Mouse (Mus musculus) intestine, embryonic 16.5 days (tissue): Measurements from ENCODE around the gene Wdr59. TPM values are rescaled to one million over a fixed set of nuclear protein-coding genes. Genes with fewer than 3 reads are reported as not detected.

Experiments
- ATAC-seq: fragments of 200-750 bp; cut with Nextera tagmentation; 2 replicates; pipeline ENCODE4 v1.8.0; 2017; ENCODE audit warnings: moderate TSS enrichment, moderate library complexity
- H3K27ac ChIP-seq: fragments of 300-500 bp; sonication (generic); 2 replicates; pipeline ENCODE4 v1.5.1; 2014; ENCODE audit warnings: mild to moderate bottlenecking, low read length
- H3K27me3 ChIP-seq: fragments of 300-500 bp; sonication (generic); replicated peaks from 2 replicates; pipeline ENCODE4 v1.6.1; 2014; ENCODE audit warnings: low read length, control low read depth, mixed read lengths; ENCODE audit not compliant: control insufficient read depth, insufficient read depth
- H3K36me3 ChIP-seq: fragments of 300-500 bp; sonication (generic); 2 replicates; pipeline ENCODE4 v1.6.1; 2014; ENCODE audit warnings: low read length, control low read depth; ENCODE audit not compliant: control insufficient read depth, insufficient read depth
- H3K4me1 ChIP-seq: fragments of 300-500 bp; sonication (generic); 2 replicates; pipeline ENCODE4 v1.6.1; 2014; ENCODE audit warnings: low read length, control low read depth, mixed read lengths; ENCODE audit not compliant: control insufficient read depth, insufficient read depth
- H3K4me2 ChIP-seq: fragments of 300-500 bp; sonication (generic); 2 replicates; pipeline ENCODE4 v1.6.1; 2014; ENCODE audit warnings: low read depth, low read length, control low read depth
- H3K4me3 ChIP-seq: fragments of 300-500 bp; sonication (generic); 2 replicates; pipeline ENCODE4 v1.5.1; 2014; ENCODE audit warnings: mild to moderate bottlenecking, low read length
- H3K9ac ChIP-seq: fragments of 300-500 bp; sonication (generic); 2 replicates; pipeline ENCODE4 v1.6.1; 2014; ENCODE audit warnings: low read depth, low read length
- H3K9me3 ChIP-seq: fragments of 300-500 bp; sonication (generic); 2 replicates; pipeline ENCODE4 v1.6.1; 2016; ENCODE audit warnings: low read length, control low read depth; ENCODE audit not compliant: control insufficient read depth
- WGBS: fragments of 180-500 bp; shearing (Covaris S2); extraction: QIAGEN DNeasy Blood & Tissue Kit; methylation state at CpG from one replicate; pipeline ENCODE4 v1.1.7; 2014; 5-methylcytosine and 5-hydroxymethylcytosine counted together
- microRNA-seq: library from miRNA; unstranded; fragments of <30 nt; microRNA quantifications from one replicate; pipeline ENCODE4, GENCODE M21; 2016
- polyA plus RNA-seq: library from polyadenylated mRNA; unstranded; fragments of >200 nt; fragmentation: Nextera tagmentation; extraction: Ambion mirVana; gene quantifications from 2 replicates; pipeline ENCODE4 v1.2.1, GENCODE M21; 2015

Gene Wdr59
- polyA plus RNA-seq, 1 experiment from 2014 or later: 4.4 TPM

DNA sequence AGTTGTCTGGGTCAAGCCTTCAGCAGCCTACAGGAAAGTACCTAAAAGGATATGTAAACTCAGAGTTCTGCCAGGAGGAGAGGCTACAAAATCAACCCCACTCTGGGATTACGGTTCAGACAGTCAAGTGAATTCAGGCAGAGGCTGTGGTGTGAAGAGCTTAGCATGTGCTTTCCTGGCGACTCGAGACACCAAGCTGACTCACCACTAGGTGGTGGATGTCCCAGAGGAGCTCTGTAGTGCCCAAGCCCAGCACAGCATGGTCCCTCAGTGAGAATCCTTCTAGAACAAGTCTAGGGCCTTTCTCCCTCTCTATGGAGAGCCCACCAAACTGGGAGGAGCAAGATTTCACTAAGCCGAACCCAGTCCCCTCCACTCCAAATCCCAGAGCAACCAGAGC is 118.5 kb downstream of the Wdr59 start:
- no peak overlapping the region for H3K4me2 ChIP-seq
- no peaks in the 10 kb centered on the region for H3K4me1 ChIP-seq
- no peaks in the 10 kb centered on the region for H3K36me3 ChIP-seq
- ATAC-seq: no peak; the same call in 1 of the 2 replicates
- no peak overlapping the region for H3K27ac ChIP-seq
- 37% methylated on average over 4 of the region's 4 CpGs for WGBS
- H3K9me3 ChIP-seq: no peaks in the 10 kb centered on the region
- no peak overlapping the region for H3K9ac ChIP-seq
- H3K27me3 ChIP-seq: no peaks in the 10 kb centered on the region
- no peak overlapping the region for H3K4me3 ChIP-seq

Small RNAs within 50 kb of the gene (microRNA-seq; reads per million reads assigned to microRNA genes)
- not detected for gene Mir1957b

Other genes with a start within 250 kb of the Wdr59 start
- gene Rfwd3, start 221.9 kb downstream of the Wdr59 start, polyA plus RNA-seq: 44.7 and 46.4 TPM in 2 replicates
- gene Mlkl, start 183.9 kb downstream of the Wdr59 start, polyA plus RNA-seq: 3.2 and 3.5 TPM in 2 replicates
- 0.91 and 1.1 TPM in 2 replicates for gene Fa2h, start 128.3 kb downstream of the Wdr59 start, polyA plus RNA-seq
- 11.0 and 13.1 TPM in 2 replicates for gene Znrf1, start 14.0 kb upstream of the Wdr59 start, polyA plus RNA-seq
- gene Ldhd, start 108.3 kb upstream of the Wdr59 start, polyA plus RNA-seq: 2.7 and 3.5 TPM in 2 replicates
- 12.6 and 16.0 TPM in 2 replicates for gene Zfp1, start 121.3 kb upstream of the Wdr59 start, polyA plus RNA-seq
- 1,904 and 2,500 TPM in 2 replicates for gene Ctrb1, start 168.9 kb upstream of the Wdr59 start, polyA plus RNA-seq
- gene Bcar1, start 221.7 kb upstream of the Wdr59 start, polyA plus RNA-seq: 44.6 and 48.5 TPM in 2 replicates